Mouse (Mus musculus): ENCODE measurements around the gene Gcgr.
A peak's percentile ranks its signal among the peaks of the same experiment; 100 is the strongest.
"Not testable (repeated sequence)": the region's sequence is repeated elsewhere in the genome, so short reads cannot be mapped to it uniquely, and the experiment has no call there.

The Gcgr gene

DNA sequence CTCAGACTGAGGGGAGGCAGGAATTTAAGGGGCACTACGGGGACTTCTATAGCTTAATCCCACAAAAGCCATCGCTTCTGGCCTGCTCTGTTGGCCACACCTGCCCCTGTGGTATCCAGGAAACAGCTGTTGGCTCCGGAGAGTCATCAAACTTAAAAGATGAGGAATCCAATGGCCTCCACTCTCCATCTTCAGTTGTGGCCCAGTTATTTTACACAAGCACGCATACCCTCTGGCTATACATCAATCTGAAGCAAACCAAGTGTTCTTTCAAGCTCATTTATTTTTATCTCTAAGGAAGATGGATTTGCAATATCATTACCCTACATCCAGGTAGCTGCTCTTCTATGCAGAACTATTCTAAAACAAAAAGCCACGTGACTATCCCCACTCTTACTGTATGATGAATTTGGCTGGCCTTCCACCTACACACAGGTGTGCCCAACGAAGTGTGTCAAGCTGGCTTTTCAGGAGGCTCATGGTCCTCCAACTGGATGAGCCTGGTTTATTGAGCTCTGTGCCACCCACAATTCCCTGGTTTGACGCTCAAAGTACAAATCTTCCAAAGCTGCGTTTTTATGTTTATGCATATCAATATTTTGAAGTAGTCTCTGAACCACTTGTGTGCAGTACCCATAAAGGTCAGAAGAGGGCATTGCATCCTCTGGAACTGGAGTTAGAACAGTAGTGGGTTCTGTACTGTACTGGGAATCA lies 51.9 kb downstream of the Gcgr start:
- DNase-seq (ENCODE audit: low read depth in 1 of 2, low spot score in 2 of 2), result peak in 1 of 2 experiments; percentile 18

DNA sequence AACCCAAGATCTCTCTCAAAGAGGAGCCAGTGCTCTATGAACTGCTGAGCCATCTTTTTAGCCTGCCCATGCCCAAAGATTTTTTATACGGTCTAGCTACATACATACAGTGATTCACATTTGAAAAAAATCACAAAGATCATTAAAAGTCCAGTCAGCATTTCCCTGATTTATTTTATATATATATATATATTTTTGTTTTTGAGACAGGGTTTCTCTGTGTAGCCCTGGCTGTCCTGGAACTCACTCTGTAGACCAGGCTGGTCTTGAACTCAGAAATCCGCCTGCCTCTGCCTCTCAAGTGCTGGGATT lies 52.4 kb downstream of the Gcgr start:
- not testable (repeated sequence) for DNase-seq (ENCODE audit: low read depth in 1 of 2, low spot score in 2 of 2)

- DNase-seq (ENCODE audit: low read depth in 1 of 2, low spot score in 2 of 2), result no peak
These were observed 53.4 kb downstream of the Gcgr start for GRCm38 (mm10) chr11:120583937-120584336.

- DNase-seq (ENCODE audit: low read depth in 1 of 2, low spot score in 2 of 2), result no peak
These were observed 58.0 kb downstream of the Gcgr start for GRCm38 (mm10) chr11:120588531-120588930.

Data from monocyte, adult 2 months (primary cell).